Mouse (Mus musculus): ENCODE results near the gene Lcn4. TPM values are rescaled to one million over a fixed set of nuclear protein-coding genes. Genes with fewer than 3 reads are reported as not detected.
A peak's percentile ranks its signal among the peaks of the same experiment; 100 is the strongest.

Gene Lcn4
- total RNA-seq (2021): not detected
- long read RNA-seq: 0 reads

DNA sequence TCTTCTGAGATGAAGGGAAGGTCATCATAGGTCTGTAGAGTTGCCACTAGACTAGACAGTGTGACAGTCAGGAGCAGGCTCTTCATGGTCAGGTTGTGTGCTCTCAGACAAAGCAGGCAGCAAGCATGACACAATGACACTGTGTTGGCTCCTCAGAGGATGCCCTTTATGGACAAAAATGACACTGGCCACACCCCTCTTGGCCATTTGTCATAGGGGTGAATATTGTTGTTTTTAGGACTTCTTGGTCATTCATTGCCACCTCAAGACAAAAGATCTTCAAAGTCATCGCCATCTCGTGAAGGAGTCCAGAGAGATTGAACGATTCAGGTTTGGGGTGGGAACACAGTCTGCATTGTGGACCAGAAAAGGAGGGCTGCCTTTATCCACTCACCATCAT lies at the start of gene Lcn4:
TSS of gene Lcn4 (minus strand) at position 101 of the 400 bp plus-strand sequence.
- DNase-seq (ENCODE audit: low spot score in 2 of 2): no peak

DNA sequence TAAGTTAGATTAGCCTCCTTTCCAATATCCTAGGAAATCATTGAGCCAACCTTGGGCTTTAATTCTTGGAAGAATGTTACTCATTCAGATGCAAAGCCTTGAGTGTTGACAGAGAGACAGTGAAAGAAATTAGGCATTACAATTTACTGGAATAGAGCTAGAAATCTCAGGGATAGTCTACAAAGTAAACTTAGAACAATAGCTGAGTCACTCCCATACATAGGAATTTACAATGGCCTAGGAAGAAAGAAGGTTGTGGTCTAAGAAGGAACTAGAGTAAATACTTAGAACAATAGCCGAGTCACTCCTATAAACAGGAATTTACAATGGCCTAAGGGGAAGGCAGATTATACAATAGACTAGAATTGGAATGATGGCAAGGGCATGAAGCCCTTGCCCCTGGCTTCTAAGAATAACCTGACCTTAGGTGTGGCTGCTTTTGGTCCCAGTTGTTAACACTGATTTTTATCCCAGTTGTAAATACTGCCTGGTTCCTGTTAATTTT lies 15.1 kb upstream of the Lcn4 start:
- DNase-seq (ENCODE audit: low spot score in 2 of 2): no peak

DNA sequence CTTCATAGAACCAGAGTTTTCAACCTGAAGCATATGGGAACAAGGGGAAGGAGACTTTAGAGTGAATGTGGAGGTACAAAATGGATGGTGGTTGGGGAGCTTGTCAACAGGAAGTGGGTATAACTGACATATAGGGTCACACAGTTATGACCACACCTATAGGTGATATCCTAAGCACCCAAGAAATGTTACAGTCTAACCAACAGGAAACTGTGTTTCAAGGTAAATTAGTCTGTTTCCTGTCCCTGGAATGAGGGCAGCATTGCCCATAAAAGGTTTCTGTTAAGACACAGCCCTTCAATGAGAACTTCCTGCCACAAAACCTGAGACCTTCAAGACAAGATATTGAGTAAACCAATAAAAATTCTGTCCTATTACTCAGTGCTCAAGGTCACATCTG lies 2.3 kb downstream of the Lcn4 start:
- no peak for DNase-seq (ENCODE audit: low spot score in 2 of 2)

DNA sequence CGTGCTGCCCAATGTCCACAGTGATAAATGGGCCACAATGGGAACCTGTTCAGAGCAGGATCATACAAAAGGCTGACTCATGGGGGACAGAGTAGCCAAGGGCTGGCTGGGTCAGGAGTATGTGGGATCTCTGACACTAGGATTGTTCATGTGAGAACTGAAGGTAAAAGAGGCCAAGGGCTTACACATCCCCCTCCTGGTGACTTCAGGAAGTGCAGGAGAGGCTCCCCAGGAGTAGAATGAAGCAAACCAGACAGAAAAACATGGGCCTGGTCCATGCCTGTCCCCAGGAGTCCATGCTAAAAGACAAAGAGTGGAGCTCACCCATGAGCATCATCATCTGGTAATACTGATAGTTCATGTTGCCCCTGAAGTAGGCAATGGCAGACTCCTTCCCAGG lies 7.5 kb downstream of the Lcn4 start:
- DNase-seq (ENCODE audit: low spot score in 2 of 2): peak in 1 of 2 experiments; percentile 39

DNA sequence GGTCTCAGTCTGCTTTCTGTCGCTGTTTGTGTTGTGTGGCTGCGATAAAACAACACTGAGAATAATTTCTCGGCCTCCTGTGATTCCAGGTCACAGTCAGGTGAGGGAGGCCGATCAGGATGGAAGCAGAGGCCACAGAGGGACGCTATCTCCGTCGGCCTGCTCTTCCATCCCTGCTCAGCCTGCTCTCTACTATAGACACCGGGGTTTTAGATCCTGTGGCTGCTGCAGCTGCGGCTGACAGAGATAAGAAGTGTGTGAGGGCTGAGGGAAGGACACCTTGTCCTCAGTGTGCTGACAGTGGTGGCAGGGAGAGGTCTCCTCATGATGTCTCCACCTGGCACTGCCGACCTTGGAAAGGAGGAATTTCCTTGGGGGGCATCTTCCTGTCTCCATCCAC lies 8.0 kb downstream of the Lcn4 start:
- DNase-seq (ENCODE audit: low spot score in 2 of 2): no peak

DNA sequence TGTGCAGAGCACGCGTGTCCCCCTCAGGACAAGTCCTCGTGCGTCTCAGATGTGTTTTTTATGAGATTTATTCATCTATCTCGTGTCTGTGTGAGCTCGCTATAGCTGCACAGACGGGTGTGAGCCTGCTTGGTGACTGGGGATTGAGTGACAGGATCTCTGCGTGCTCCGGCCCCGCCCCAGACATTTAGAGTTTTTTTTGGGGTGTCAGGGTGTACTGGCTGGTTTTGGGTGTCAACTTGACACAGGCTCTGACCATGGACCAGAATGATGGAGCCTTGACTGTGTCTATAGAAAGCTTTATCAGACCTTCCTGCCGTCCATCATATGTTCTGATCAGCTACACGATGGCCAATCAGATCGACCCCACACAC lies 8.6 kb downstream of the Lcn4 start:
- DNase-seq (ENCODE audit: low spot score in 2 of 2): no peak

DNA sequence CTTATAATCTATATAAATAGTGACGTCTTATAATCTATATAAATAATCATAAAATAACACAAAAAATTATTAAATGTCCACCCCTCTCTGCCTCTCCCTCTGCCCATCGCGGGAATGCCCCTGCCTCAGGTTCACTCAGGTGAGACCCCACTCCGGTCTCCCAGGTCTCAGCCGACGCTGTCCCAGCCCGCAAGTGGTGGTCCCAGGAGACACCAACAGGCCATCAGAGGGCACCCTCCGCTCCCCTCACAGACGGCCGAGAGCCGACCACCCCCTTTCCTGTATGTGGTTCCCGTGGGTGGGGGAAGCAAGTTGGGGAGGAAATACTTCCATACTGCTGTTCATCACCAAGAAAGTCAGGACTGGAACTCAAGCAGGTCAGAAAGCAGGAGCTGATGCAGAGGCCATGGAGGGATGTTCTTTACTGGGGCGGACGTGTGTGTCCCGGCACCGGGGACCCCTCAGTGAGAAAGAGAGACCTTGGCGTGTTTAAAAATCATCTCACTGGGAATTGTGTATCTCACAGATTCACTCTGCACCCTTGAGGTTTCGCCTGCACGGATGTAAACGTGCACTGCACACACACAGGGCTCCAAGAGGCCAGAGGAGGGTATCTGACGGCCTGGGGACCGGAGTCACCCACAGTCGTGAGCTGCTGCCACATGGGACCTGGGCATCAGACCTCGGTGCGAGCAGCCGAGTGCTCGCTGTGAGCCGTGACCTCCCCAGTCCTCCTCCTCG lies 9.1 kb downstream of the Lcn4 start:
- no peak for DNase-seq (ENCODE audit: low spot score in 2 of 2)

DNA sequence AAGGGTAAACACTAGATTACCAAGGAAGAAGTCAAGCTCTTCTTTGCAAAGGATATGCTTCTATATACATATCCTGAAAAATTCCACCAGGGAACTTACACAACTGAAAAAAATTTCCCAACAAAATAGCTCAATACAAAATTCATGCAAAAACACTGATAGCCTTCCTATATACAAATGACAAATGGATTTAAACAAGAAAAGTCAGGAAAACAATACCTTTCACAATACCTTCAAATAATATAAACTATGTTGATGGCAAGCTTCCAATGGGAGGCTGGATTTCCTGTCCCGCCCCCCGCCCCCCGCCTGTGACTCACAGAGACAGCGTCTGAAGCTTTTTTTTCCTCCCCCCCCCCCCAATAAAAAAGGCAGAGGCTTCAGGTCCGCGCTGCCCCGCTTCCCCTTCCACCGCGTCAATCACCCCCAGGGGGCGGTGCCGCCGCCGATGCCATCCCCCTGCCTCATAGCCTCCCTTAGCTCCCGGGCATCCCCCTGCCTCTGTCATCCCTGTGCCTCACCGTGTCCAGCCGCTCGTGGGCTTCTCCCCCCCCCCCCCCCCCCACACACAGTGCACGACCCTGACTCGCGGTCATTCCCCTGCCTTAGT lies 9.8 kb downstream of the Lcn4 start:
- no peak for DNase-seq (ENCODE audit: low spot score in 2 of 2)

DNA sequence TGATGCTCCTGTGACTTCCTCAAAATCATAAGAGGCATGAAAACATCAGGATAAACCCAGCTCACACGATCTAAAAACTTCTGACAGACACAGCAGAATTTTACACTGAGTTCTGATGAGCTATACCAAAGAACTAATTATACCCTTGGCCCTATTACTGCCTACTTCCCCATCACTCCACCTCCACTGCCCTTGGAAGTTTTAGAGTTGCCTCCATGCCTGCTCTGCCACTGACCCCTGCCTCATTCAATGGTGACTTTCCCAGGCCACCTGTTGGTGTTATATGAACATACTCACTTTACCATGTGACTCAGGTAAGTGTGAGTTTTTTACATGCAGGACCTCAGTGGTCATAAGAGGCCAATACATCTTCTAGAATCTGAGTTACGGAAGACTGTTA lies 13.7 kb downstream of the Lcn4 start:
- no peak for DNase-seq (ENCODE audit: low spot score in 2 of 2)

DNA sequence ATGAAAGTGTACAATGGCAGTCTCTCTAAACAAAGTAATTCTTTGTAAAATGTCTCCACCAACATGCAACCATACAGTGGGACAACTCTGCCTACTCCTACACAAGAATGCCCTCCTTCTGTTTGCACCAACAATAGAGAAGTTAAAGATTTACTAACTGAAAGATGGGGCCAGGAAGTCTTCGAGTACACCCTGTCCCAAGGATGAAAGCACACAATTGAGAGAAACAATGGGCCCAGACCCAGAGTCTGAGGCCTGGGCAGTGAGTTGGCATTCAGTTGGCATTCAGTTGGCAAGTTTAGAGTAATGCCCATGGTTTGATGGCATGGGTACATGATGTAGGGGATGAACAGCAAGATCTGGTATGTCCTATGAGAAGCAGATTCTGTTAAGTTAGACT lies 16.4 kb downstream of the Lcn4 start:
- DNase-seq (ENCODE audit: low spot score in 2 of 2): no peak

DNA sequence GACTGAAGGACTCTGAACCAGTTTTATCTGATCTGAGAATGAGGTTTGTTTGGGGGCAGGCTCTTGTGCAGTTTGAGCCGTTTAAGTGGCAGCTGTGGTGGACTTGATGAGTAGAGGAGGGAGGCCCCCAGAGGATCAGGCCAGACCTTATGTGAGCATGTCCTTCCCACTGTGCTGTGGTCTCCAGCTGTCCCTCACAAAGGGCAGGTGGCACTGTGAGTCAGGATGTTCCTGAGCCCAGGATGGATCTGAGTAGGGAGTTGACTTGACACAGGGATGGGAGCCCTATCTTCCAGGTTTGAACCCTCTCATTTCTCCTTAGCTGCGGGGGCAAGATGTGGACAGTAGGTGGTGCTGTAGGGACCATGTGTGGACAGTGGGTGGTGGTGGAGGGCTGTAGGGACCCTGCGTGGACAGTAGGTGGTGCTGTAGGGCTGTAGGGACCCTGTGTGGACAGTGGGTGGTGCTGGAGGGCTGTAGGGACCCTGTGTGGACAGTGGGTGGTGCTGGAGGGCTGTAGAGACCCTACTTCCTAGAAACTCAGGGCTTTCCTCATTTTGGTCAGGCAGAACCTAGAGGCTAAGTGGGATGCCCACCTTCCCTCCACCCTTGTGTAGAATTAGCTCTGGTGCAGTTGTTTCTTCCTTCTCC lies 24.3 kb downstream of the Lcn4 start:
- DNase-seq (ENCODE audit: low spot score in 2 of 2): peak; percentile 59 to 75

DNA sequence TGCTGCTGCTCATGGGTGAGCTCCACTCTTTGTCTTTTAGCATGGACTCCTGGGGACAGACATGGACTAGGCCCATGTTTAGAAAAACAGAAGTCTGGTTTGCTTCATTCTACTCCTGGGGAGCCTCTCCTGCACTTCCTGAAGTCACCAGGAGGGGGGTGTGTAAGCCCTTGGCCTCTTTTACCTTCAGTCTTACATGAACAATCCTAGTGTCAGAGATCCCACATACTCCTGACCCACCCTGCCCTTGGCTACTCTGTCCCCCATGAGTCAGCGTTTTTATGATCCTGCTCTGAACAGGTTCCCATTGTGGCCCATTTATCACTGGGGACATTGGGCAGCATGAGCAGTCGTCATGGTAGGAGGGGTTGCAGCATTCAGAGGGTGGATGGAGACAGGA lies 27.1 kb downstream of the Lcn4 start:
- DNase-seq (ENCODE audit: low spot score in 2 of 2): no peak

DNA sequence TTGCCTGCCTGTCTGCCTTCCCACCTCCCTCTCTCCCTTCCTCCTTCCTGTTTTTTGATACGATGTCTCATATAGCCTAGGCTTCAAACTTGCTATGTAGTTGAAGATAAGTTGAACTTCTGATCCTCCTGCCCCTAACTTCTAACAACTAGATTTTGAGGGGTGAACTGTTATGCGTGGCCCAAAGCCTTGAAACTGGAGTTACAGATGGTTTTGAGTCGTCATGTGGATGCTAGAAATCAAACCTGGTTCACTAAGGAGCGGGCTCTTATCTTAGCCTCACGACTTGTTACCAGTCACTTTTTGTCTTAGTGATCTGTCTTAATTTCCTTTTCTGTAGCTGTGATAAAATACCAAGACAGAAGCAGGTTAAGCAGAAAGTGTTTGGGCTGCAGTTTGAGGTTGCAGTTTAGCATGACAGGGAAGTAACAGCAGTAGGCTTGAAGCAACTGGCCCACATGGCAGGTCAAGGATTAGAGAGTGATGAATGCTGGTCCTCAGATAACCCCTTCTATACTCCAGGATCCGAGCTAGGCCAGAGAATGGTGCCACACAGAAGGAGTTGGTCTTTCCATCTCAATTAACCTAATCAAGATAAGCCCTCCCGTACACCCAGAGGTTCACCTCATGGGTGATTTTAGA lies 30.0 kb downstream of the Lcn4 start:
- DNase-seq (ENCODE audit: low spot score in 2 of 2): no peak

DNA sequence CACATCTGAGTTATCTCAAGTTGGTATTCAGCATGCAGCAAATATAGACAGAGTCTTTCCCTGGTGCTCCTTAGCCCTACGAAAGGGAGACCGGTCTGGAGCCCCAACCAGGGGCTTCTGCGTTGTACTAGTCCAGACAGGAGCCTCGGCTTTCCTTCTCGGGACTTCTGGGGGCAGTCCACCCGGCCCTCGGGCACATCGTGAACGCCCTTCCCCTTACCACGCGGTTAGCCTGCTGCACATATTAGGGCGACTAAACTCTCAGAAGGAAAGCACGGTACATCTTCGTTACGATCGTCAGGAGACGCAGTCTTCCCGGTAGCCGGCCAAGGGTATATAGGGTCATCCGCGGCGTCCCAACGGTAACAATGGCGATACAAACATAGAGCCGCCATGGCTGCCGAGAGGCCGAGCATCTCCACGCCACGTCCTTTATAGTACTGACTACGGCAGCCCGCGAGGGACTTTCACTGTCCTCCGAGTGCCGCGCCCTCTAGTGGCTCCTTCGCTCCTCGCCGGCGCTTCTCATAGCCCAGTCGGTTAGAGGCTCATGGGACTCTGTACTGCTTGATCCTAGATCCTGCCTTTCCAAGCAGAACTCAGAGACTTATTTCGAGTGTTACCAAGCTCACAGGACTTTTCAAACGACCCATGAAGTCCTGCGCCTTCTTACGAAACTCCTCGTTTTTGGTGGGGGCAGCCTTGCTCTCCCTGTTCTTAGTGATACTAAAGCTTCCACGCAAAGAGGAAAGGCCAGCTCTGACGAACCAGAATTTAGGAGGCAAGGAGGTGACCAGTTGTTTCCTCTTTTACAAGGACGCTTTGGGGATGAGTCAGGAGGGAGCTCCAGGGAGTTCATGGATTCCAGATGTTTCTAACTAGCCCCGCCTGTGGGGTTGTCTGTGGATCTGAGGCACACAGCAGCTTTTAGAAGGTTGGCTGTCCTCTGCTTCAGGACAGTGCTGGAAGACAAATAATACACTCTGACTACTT lies 30.9 kb downstream of the Lcn4 start:
- DNase-seq (ENCODE audit: low spot score in 2 of 2): peak; percentile 93 to 99

DNA sequence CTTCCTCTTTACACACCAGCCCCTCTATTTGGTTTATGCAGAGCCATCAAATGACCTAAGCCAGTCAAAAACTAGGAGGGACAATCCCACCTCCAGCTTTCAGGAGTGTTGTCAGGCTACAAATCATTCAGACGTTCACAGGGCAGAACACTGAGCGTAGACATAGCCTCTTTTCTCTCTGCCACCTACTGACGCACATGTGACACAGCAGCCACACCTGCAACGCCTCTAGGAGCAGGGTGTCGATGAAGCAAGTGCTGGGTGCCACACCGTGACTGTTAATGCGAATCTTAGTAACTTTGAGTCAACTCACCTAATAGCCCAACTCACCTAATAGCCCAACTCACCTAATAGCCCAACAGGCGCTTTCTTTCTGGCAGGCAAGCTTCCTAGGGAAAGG lies 32.0 kb downstream of the Lcn4 start:
- DNase-seq (ENCODE audit: low spot score in 2 of 2): no peak

DNA sequence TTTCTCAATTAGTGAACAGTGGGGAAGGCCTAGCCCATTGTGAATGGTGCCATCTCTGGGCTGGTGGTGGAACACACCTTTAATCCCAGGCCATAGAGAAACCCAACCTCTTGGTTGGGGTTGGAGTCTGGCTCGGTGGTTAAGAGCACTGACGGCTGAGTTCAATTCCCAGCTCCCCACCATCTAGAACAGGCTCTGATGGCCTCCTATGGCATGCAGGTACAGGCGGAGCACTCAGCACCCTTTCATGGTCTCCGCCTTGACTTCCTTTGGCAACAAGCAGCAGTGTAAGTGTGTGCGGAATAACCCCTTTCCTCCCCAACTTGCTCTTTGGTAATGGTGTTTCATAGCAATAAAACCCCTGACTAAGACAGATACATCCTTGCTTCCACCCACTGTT lies 32.5 kb downstream of the Lcn4 start:
- no peak for DNase-seq (ENCODE audit: low spot score in 2 of 2)

DNA sequence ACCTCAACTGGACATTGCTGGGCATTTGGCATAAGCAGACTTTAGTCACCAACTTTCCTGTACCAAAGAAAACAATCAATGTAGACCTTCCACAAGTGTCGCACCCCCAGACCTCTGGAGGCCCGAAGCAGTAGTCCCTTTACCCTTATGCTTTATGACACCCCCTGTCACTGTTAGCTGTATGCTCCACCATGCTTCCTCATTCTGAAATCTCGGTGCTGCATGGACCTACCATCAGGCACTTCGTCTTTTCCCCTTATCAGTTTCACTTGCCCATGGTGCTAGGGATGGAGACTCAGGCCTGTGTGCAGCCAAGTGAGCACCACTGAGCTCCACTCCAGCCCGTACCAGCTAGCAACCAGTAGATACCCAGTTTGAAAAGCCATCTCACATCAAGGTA lies 33.0 kb downstream of the Lcn4 start:
- DNase-seq (ENCODE audit: low spot score in 2 of 2): no peak

DNA sequence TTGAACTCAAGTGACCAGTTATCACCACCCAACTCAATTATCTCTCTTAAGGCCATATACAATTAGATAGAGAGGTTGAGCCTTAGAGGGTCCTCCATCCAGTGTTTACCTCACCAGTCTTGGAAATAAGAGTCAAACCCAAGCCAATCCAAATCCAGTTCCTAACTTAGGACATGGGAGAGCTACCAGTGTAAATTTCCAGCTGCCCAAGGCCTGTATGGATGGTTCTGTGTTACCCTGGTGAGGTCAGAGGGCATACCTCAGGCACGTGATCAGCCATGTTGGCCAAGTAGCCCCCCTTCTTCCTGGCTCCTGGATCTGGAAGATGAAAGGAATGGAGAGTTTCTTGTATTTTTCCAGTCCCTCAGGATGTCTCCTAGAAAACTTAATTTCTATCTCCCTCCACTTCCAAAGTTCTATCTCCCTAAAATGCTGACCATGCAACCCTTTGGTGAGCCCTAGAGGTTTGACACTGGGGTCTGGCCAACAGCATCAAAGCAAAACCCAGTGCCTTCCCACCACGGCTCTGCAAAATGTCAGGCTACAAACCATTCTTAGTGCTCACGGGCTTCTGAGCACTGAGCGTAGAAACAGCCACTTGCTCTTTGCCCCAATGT lies 33.7 kb downstream of the Lcn4 start:
- no peak for DNase-seq (ENCODE audit: low spot score in 2 of 2)

DNA sequence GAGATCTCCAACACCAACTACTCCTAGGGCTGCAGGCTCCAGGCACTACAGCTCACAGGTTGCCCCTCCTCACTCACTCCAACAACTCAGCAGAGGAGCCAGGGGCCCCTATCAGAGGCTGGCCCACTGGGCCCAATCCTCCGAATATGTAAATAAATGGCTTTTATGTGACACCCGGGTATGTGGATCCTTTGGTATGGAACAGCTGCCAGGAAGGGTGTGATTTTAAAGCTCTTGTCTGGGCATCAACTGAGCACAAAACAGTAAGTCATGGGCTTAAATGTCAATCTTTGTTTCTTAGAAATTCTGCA lies 34.8 kb downstream of the Lcn4 start:
- DNase-seq (ENCODE audit: low spot score in 2 of 2): no peak

DNA sequence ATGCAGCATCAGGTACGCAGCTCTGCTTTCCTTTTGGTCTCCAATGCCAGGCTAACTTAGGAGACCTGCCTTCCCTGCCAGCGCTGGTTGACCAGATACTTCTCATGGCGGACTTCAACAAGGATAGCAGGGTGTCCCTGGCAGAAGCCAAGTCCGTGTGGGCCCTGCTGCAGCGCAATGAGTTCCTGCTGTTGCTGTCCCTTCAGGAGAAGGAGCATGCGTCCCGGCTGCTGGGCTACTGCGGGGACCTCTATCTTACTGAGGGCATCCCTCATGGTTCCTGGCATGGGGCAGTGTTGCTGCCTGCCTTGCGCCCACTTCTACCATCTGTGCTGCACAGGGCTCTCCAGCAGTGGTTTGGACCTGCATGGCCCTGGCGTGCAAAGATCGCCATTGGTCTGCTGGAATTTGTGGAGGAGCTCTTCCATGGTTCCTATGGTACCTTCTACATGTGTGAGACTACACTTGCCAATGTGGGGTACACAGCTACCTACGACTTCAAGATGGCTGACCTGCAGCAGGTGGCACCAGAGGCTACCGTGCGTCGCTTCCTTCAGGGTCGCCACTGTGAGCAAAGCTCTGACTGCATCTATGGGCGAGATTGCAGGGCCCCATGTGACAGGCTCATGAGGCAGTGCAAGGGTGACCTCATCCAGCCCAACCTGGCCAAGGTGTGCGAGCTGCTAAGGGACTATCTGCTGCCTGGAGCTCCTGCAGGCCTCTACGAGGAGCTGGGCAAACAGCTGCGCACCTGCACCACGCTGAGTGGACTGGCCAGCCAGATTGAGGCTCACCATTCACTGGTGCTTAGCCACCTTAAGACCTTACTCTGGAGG lies 35.4 kb downstream of the Lcn4 start:
- no peak for DNase-seq (ENCODE audit: low spot score in 2 of 2)
